Mouse (Mus musculus): ENCODE results near the gene Arf1. TPM values are rescaled to one million over a fixed set of nuclear protein-coding genes. Genes with fewer than 3 reads are reported as not detected.
"Not testable (repeated sequence)": the region's sequence is repeated elsewhere in the genome, so short reads cannot be mapped to it uniquely, and the experiment has no call there.

The Arf1 gene
- total and polyA plus RNA-seq, 3 experiments, result 498 to 733 (median 509) TPM

GRCm38 (mm10) chr11:59212892-59213494, 15.1 kb downstream of the Arf1 start:
- Histone ChIP-seq H3K36me3 (replicated peaks in 1 of 2; ENCODE audit: control insufficient read depth in 1 of 2, insufficient read depth in 1 of 2, low read length in 1 of 2) (peaks cover 57 to 83% of the 10 kb centered on the region in 2 experiments), H3K9ac (ENCODE audit: insufficient read depth, low read depth) (no peak overlapping the region), H3K4me1 (ENCODE audit: control insufficient read depth in 1 of 2, insufficient read depth in 2 of 2) (peaks cover 5 to 62% of the 10 kb centered on the region in 2 experiments; a peak in 2 of 4 replicates), H3K4me3 (replicated peaks in 1 of 3; ENCODE audit: low read depth in 2 of 3, low read length in 2 of 3, poor library complexity in 1 of 3) (no peak overlapping the region), H3K79me2 (replicated peaks; ENCODE audit: control insufficient read depth, extremely low read depth, insufficient read depth, poor library complexity, severe bottlenecking) (peaks cover 56% of the 10 kb centered on the region), H3K27me3 (replicated peaks) (no peaks in the 10 kb centered on the region), H3K4me2 (ENCODE audit: insufficient read depth, low read depth, poor library complexity, severe bottlenecking) (no peak overlapping the region), H3K27ac (ENCODE audit: insufficient read depth, low read depth) (no peak overlapping the region), H3K9me3 (replicated peaks; ENCODE audit: low read length) (no peaks in the 10 kb centered on the region)
- in situ Hi-C loops (cut with MboI; ENCODE audit: low pct_ligation_motif_present, low pct_unique_long_range_greater_than_20kb, low sequenced_read_pairs) (no loop called here), dilution Hi-C loops (cut with MboI; ENCODE audit: extremely low pct_ligation_motif_present, extremely low pct_unique_long_range_greater_than_20kb, low sequenced_read_pairs) (no loop called here)
- TF ChIP-seq JUND (conservative IDR thresholded peaks at IDR 0.05; ENCODE audit: low read depth, low read length) (no peak), CHD2 (IDR thresholded peaks at IDR 0.05; ENCODE audit: low read length) (0 out of 2 replicates have a peak, but pooled peaks have one; percentile 10)
- DNase-seq (ENCODE audit: extremely low read depth), result no peak

GRCm38 (mm10) chr11:59212320-59212719, 15.8 kb downstream of the Arf1 start:
- Histone ChIP-seq H3K4me1 (ENCODE audit: control insufficient read depth in 1 of 2, insufficient read depth in 2 of 2) (peaks cover 5 to 65% of the 10 kb centered on the region in 2 experiments; a peak in 2 of 4 replicates), H3K79me2 (replicated peaks; ENCODE audit: control insufficient read depth, extremely low read depth, insufficient read depth, poor library complexity, severe bottlenecking) (peaks cover 50% of the 10 kb centered on the region), H3K36me3 (replicated peaks in 1 of 2; ENCODE audit: control insufficient read depth in 1 of 2, insufficient read depth in 1 of 2, low read length in 1 of 2) (peaks cover 52 to 79% of the 10 kb centered on the region in 2 experiments)
- H3K27ac ChIP-seq (ENCODE audit: insufficient read depth, low read depth); H3K4me2 ChIP-seq (ENCODE audit: insufficient read depth, low read depth, poor library complexity, severe bottlenecking); H3K9ac ChIP-seq (ENCODE audit: insufficient read depth, low read depth); H3K4me3 ChIP-seq (replicated peaks in 1 of 3; ENCODE audit: low read depth in 2 of 3, low read length in 2 of 3, poor library complexity in 1 of 3); H3K9me3 ChIP-seq (replicated peaks; ENCODE audit: low read length); in situ Hi-C loops (cut with MboI; ENCODE audit: low pct_ligation_motif_present, low pct_unique_long_range_greater_than_20kb, low sequenced_read_pairs); H3K27me3 ChIP-seq (replicated peaks); dilution Hi-C loops (cut with MboI; ENCODE audit: extremely low pct_ligation_motif_present, extremely low pct_unique_long_range_greater_than_20kb, low sequenced_read_pairs): not testable (repeated sequence)
- DNase-seq (ENCODE audit: extremely low read depth), result peak; percentile 40

- H3K9me3 ChIP-seq (replicated peaks; ENCODE audit: low read length); in situ Hi-C loops (cut with MboI; ENCODE audit: low pct_ligation_motif_present, low pct_unique_long_range_greater_than_20kb, low sequenced_read_pairs); H3K4me3 ChIP-seq (replicated peaks in 1 of 3; ENCODE audit: low read depth in 2 of 3, low read length in 2 of 3, poor library complexity in 1 of 3); dilution Hi-C loops (cut with MboI; ENCODE audit: extremely low pct_ligation_motif_present, extremely low pct_unique_long_range_greater_than_20kb, low sequenced_read_pairs); H3K9ac ChIP-seq (ENCODE audit: insufficient read depth, low read depth); DNase-seq (ENCODE audit: extremely low read depth); H3K4me2 ChIP-seq (ENCODE audit: insufficient read depth, low read depth, poor library complexity, severe bottlenecking); H3K27ac ChIP-seq (ENCODE audit: insufficient read depth, low read depth); H3K27me3 ChIP-seq (replicated peaks): not testable (repeated sequence)
- Histone ChIP-seq H3K4me1 (ENCODE audit: control insufficient read depth in 1 of 2, insufficient read depth in 2 of 2) (peaks cover 5 to 58% of the 10 kb centered on the region in 2 experiments; a peak in 2 of 4 replicates), H3K36me3 (replicated peaks in 1 of 2; ENCODE audit: control insufficient read depth in 1 of 2, insufficient read depth in 1 of 2, low read length in 1 of 2) (peaks cover 53 to 79% of the 10 kb centered on the region in 2 experiments), H3K79me2 (replicated peaks; ENCODE audit: control insufficient read depth, extremely low read depth, insufficient read depth, poor library complexity, severe bottlenecking) (peaks cover 42% of the 10 kb centered on the region)
Measured at GRCm38 (mm10) chr11:59211561-59211960, 16.5 kb downstream of the Arf1 start.

GRCm38 (mm10) chr11:59210020-59210419, 18.1 kb downstream of the Arf1 start:
- Histone ChIP-seq H3K4me2 (ENCODE audit: insufficient read depth, low read depth, poor library complexity, severe bottlenecking) (no peak overlapping the region), H3K9ac (ENCODE audit: insufficient read depth, low read depth) (no peak overlapping the region), H3K36me3 (replicated peaks in 1 of 2; ENCODE audit: control insufficient read depth in 1 of 2, insufficient read depth in 1 of 2, low read length in 1 of 2) (peaks cover 63 to 79% of the 10 kb centered on the region in 2 experiments), H3K79me2 (replicated peaks; ENCODE audit: control insufficient read depth, extremely low read depth, insufficient read depth, poor library complexity, severe bottlenecking) (peaks cover 28% of the 10 kb centered on the region), H3K27me3 (replicated peaks) (no peaks in the 10 kb centered on the region), H3K4me1 (ENCODE audit: control insufficient read depth in 1 of 2, insufficient read depth in 2 of 2) (peaks cover 5 to 56% of the 10 kb centered on the region in 2 experiments; a peak in 2 of 4 replicates), H3K9me3 (replicated peaks; ENCODE audit: low read length) (no peaks in the 10 kb centered on the region), H3K4me3 (replicated peaks in 1 of 3; ENCODE audit: low read depth in 2 of 3, low read length in 2 of 3, poor library complexity in 1 of 3) (no peak overlapping the region), H3K27ac (ENCODE audit: insufficient read depth, low read depth) (no peak overlapping the region)
- dilution Hi-C loops (cut with MboI; ENCODE audit: extremely low pct_ligation_motif_present, extremely low pct_unique_long_range_greater_than_20kb, low sequenced_read_pairs) (no loop called here), in situ Hi-C loops (cut with MboI; ENCODE audit: low pct_ligation_motif_present, low pct_unique_long_range_greater_than_20kb, low sequenced_read_pairs) (no loop called here)
- DNase-seq (ENCODE audit: extremely low read depth), result no peak
- no peak for TF ChIP-seq SIN3A (IDR thresholded peaks at IDR 0.05; ENCODE audit: low read length)
